Mouse (Mus musculus): ENCODE results near the gene Prkar1a. TPM values are rescaled to one million over a fixed set of nuclear protein-coding genes. Genes with fewer than 3 reads are reported as not detected.

The Prkar1a gene
- polyA plus RNA-seq, 1 experiment, result 69.4 TPM

- Histone ChIP-seq H3K27me3 (replicated peaks) (no peaks in the 10 kb centered on the region), H3K4me3 (replicated peaks) (no peak overlapping the region), H3K9me3 (no peaks in the 10 kb centered on the region), H3K4me1 (peaks cover 46% of the 10 kb centered on the region), H3K36me3 (replicated peaks; ENCODE audit: low read length) (peaks cover 100% of the 10 kb centered on the region)
- TF ChIP-seq FLI1 (IDR thresholded peaks at IDR 0.05; ENCODE audit: low read length) (no peak), GATA1 (IDR thresholded peaks at IDR 0.05; ENCODE audit: borderline replicate concordance, low read length) (no peak)
These were observed 15.1 kb downstream of the Prkar1a start for GRCm38 (mm10) chr11:109664293-109664692.

- TF ChIP-seq FLI1 (IDR thresholded peaks at IDR 0.05; ENCODE audit: low read length) (no peak), GATA1 (IDR thresholded peaks at IDR 0.05; ENCODE audit: borderline replicate concordance, low read length) (no peak)
- H3K9me3 ChIP-seq, result no peaks in the 10 kb centered on the region
- peaks cover 100% of the 10 kb centered on the region for H3K36me3 ChIP-seq (replicated peaks; ENCODE audit: low read length)
- no peak overlapping the region for H3K4me3 ChIP-seq (replicated peaks)
- peaks cover 49% of the 10 kb centered on the region for H3K4me1 ChIP-seq
- no peaks in the 10 kb centered on the region for H3K27me3 ChIP-seq (replicated peaks)
These were observed 16.2 kb downstream of the Prkar1a start for GRCm38 (mm10) chr11:109665424-109665823.

- H3K4me3 ChIP-seq (replicated peaks), result no peak overlapping the region
- H3K27me3 ChIP-seq (replicated peaks), result no peaks in the 10 kb centered on the region
- peaks cover 100% of the 10 kb centered on the region for H3K36me3 ChIP-seq (replicated peaks; ENCODE audit: low read length)
- TF ChIP-seq GATA1 (IDR thresholded peaks at IDR 0.05; ENCODE audit: borderline replicate concordance, low read length) (no peak), FLI1 (IDR thresholded peaks at IDR 0.05; ENCODE audit: low read length) (no peak)
- H3K4me1 ChIP-seq, result peaks cover 56% of the 10 kb centered on the region
- H3K9me3 ChIP-seq, result no peaks in the 10 kb centered on the region
These were observed 17.2 kb downstream of the Prkar1a start for GRCm38 (mm10) chr11:109666411-109666810.

DNA sequence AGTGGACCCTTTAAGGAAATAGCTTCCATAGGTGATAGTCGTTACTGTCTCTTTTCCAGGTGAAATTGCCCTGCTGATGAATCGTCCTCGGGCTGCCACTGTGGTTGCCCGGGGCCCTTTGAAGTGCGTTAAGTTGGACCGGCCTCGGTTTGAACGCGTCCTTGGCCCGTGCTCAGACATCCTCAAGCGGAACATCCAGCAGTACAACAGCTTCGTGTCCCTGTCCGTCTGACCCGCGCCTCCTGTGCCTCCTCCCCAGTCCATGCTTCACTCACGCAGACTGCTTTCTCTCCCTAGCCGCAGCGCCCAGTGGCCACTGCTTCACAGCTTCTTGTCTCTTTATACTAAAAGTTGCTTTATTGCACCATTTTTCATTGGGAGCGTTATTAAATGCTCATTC, 18.2 kb downstream of the Prkar1a start:
- peaks cover 100% of the 10 kb centered on the region for H3K36me3 ChIP-seq (replicated peaks; ENCODE audit: low read length)

DNA sequence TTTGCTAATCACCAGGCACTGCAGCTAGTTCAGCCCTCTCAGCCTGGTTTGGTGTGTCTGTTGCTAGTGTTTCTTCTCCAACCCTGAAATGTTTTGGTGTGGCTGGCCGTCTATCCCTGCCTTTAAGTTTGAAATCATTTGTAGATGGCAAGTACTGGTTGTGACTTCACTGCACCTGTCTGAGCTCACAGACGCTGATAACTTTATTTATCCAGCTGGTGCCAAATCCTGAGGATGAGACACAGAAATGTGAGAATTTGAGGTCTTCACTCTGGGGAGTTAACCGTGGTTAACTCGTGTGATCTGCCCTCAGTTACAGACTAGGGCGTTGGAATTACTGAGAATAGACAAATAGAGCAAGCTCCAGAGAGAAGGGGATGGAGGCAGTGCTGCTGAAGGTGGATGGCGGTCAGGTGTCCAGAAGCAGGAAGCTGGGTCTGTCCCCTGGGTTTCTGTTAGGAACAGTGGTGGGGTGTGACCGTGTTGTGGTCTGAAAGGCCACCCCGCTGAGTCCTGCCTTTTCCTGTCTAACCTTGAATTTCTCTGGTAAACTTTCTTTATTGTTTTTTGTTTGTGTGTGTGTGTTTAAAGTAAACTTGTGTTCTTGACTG, 19.0 kb downstream of the Prkar1a start:
- no peaks in the 10 kb centered on the region for H3K9me3 ChIP-seq

More for the DNA sequence above, 18.2 kb downstream of the Prkar1a start:
- no peaks in the 10 kb centered on the region for H3K27me3 ChIP-seq (replicated peaks)
- no peaks in the 10 kb centered on the region for H3K9me3 ChIP-seq
- H3K4me1 ChIP-seq, result peaks cover 66% of the 10 kb centered on the region
- no peak for TF ChIP-seq FLI1 (IDR thresholded peaks at IDR 0.05; ENCODE audit: low read length)
- TF ChIP-seq GATA1 (IDR thresholded peaks at IDR 0.05; ENCODE audit: borderline replicate concordance, low read length), result no peak
- H3K4me3 ChIP-seq (replicated peaks), result peak overlapping the region; percentile 50

GRCm38 (mm10) chr11:109669149-109669708, 20.0 kb downstream of the Prkar1a start:
- Histone ChIP-seq H3K9me3 (no peaks in the 10 kb centered on the region), H3K4me1 (peaks cover 74% of the 10 kb centered on the region), H3K27me3 (replicated peaks) (no peaks in the 10 kb centered on the region), H3K4me3 (replicated peaks) (no peak overlapping the region), H3K36me3 (replicated peaks; ENCODE audit: low read length) (peaks cover 99% of the 10 kb centered on the region)
- TF ChIP-seq GATA1 (IDR thresholded peaks at IDR 0.05; ENCODE audit: borderline replicate concordance, low read length) (no peak), FLI1 (IDR thresholded peaks at IDR 0.05; ENCODE audit: low read length) (no peak)

More for the DNA sequence above, 19.0 kb downstream of the Prkar1a start:
- H3K36me3 ChIP-seq (replicated peaks; ENCODE audit: low read length), result peaks cover 100% of the 10 kb centered on the region
- no peak for TF ChIP-seq GATA1 (IDR thresholded peaks at IDR 0.05; ENCODE audit: borderline replicate concordance, low read length)
- TF ChIP-seq FLI1 (IDR thresholded peaks at IDR 0.05; ENCODE audit: low read length), result no peak
- no peak overlapping the region for H3K4me3 ChIP-seq (replicated peaks)
- H3K27me3 ChIP-seq (replicated peaks), result no peaks in the 10 kb centered on the region
- H3K4me1 ChIP-seq, result peaks cover 72% of the 10 kb centered on the region

DNA sequence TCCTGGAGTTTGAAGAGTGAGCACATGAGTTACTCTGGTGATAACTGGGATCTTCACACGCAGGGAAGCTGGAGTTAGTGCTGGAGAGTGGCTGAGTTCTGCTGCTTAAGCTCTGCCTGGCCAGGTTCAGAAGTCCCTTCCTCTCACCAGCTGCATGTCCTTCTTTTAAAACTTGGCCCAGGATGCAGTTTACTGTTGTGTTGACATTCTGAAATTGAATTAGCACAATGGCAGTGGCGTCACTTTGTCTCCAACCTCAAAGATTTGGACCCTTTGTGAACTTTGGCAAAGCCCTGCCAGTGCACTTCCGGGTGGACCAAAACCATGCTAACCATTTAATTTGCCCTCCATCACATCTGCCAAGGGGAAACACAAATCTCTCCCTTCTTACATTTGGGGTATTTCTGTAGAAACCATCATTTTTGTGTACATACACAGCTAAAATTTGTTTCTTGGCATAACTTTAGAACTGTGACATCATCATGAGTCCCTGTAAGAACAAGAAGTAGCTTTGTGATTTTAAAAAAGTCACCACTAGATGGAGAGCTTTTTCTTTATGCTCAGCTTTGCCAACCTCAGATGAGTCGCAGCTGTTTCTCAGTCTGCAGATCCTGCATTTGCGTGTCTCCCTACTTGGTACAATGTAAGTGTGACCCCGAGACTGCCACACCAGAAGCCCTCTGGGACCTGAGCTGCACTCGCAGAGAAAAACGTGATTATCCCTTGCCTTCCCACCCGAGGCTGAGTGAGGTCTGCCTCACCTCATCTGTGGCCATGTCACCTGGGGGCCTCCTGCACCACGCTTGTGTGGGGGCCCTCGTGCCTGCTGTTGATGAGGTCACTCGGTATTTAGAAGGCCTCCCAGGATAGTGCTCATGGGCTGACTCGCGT, 21.1 kb downstream of the Prkar1a start:
- H3K9me3 ChIP-seq, result no peaks in the 10 kb centered on the region
- H3K4me3 ChIP-seq (replicated peaks), result peak overlapping the region; percentile 48
- peaks cover 98% of the 10 kb centered on the region for H3K36me3 ChIP-seq (replicated peaks; ENCODE audit: low read length)
- TF ChIP-seq FLI1 (IDR thresholded peaks at IDR 0.05; ENCODE audit: low read length) (no peak), GATA1 (IDR thresholded peaks at IDR 0.05; ENCODE audit: borderline replicate concordance, low read length) (no peak)
- no peaks in the 10 kb centered on the region for H3K27me3 ChIP-seq (replicated peaks)
- H3K4me1 ChIP-seq, result peaks cover 74% of the 10 kb centered on the region

DNA sequence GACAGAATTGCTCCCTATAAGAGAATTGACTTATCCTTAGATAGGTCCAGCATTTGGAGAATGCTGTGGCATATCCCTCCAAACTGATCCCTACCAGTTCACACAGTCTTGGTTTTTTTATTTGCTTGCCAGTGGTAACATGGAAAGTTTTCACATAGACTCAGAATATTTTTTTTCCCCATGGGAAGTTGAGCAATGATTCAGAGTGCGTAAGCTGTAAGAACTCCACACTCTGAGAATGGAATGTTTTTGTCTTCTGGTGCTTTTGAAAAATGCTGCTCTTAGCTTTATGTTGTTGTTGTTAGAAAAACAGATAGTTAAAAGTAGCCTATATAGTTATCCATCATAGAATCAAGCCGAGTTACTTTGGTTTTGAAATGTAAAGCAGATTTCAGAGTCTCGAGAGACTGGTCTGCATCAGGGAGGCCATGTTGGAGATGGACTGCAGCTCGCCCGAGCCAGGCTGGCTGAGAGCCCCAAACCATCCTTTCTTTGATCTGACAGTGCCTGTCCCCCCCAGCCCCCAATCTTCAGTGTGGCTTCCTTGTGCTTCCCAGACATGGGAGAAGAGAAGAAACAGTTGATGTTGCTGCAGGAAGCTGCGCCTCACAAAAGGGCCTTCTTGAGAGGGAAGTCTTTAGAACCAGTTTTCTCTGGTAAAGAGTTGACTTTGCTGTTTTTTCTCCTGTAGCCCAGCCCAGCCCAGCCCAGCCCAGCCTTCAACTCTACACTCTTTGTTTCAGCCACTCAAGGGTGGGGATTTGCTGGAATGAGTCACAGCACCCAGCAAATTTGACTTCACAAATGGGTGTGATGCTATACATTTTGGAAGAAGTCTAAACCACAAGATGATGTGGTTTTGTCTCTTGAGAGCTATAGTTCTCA, 22.2 kb downstream of the Prkar1a start:
- TF ChIP-seq FLI1 (IDR thresholded peaks at IDR 0.05; ENCODE audit: low read length), result no peak
- TF ChIP-seq GATA1 (IDR thresholded peaks at IDR 0.05; ENCODE audit: borderline replicate concordance, low read length), result no peak
- peaks cover 92% of the 10 kb centered on the region for H3K36me3 ChIP-seq (replicated peaks; ENCODE audit: low read length)
- no peaks in the 10 kb centered on the region for H3K27me3 ChIP-seq (replicated peaks)

GRCm38 (mm10) chr11:109672021-109672324, 22.8 kb downstream of the Prkar1a start:
- Histone ChIP-seq H3K4me3 (replicated peaks) (no peak overlapping the region), H3K4me1 (peaks cover 82% of the 10 kb centered on the region), H3K9me3 (no peaks in the 10 kb centered on the region), H3K27me3 (replicated peaks) (no peaks in the 10 kb centered on the region), H3K36me3 (replicated peaks; ENCODE audit: low read length) (peaks cover 86% of the 10 kb centered on the region)
- TF ChIP-seq GATA1 (IDR thresholded peaks at IDR 0.05; ENCODE audit: borderline replicate concordance, low read length) (no peak), FLI1 (IDR thresholded peaks at IDR 0.05; ENCODE audit: low read length) (no peak)

More for the DNA sequence above, 22.2 kb downstream of the Prkar1a start:
- no peak overlapping the region for H3K4me3 ChIP-seq (replicated peaks)
- H3K9me3 ChIP-seq, result no peaks in the 10 kb centered on the region
- H3K4me1 ChIP-seq, result peaks cover 81% of the 10 kb centered on the region

Measured in megakaryocyte, embryonic 14.5 days (primary cell).